ENCODE assay signal across 7 mouse cellular contexts in the genomic region with DNA sequence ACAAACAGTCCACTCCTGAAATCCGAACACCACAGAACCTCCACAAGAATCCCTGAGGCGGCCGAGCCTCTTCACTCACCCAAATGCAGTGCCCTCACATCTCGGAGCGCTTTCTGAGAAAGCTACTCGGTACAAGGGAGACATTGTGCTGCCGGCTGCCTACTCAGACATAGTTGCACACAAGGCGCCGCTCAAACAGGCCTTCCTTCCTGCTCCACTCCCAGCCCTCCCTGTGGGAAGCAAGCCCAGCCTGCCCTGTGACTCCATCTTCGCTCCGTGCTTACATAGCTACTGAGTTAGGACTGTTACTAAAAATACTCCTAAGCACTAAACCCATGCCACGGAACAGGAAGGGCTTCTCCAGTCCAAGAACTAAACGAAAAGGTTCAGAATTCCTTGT. TPM values are rescaled to one million over a fixed set of nuclear protein-coding genes. Genes with fewer than 3 reads are reported as not detected.
DNase-seq lines count a peak whose midpoint lies in the region; ATAC-seq lines count a peak whose summit lies in the region.

No protein-coding gene starts in this region.

- H3K4me3 ChIP-seq in embryonic facial prominence, embryonic 14.5 days (ENCODE audit: low read depth, low read length), result peak overlapping the region; percentile 30
- H3K4me3 ChIP-seq in kidney, embryonic 14.5 days (ENCODE audit: low read length), result peak overlapping the region; percentile 19; the same call in 1 of the 2 replicates
- H3K4me3 ChIP-seq in limb, embryonic 11.5 days (ENCODE audit: low read depth, low read length), result no peak overlapping the region
- H3K4me3 ChIP-seq in neural tube, embryonic 11.5 days (ENCODE audit: low read depth, low read length), result no peak overlapping the region

- peak overlapping the region; percentile 57 for H3K9ac ChIP-seq in embryonic facial prominence, embryonic 14.5 days (ENCODE audit: low read depth, low read length)
- H3K9ac ChIP-seq in kidney, embryonic 14.5 days (ENCODE audit: low read depth, low read length), result peak overlapping the region; percentile 54; the same call in 1 of the 2 replicates
- peak overlapping the region; percentile 12; the same call in 1 of the 2 replicates for H3K9ac ChIP-seq in limb, embryonic 11.5 days (ENCODE audit: low read length)
- no peak overlapping the region for H3K9ac ChIP-seq in neural tube, embryonic 11.5 days (ENCODE audit: low read length)

- peaks cover 21% of the 10 kb centered on the region; the same call in 1 of the 2 replicates for H3K36me3 ChIP-seq in embryonic facial prominence, embryonic 14.5 days (ENCODE audit: control insufficient read depth, insufficient read depth, low read length)
- peaks cover 5% of the 10 kb centered on the region; the same call in 1 of the 2 replicates for H3K36me3 ChIP-seq in kidney, embryonic 14.5 days (ENCODE audit: control insufficient read depth, insufficient read depth, low read length)
- H3K36me3 ChIP-seq in limb, embryonic 11.5 days (ENCODE audit: control insufficient read depth, insufficient read depth, low read length), result no peaks in the 10 kb centered on the region
- H3K36me3 ChIP-seq in neural tube, embryonic 11.5 days (ENCODE audit: control insufficient read depth, insufficient read depth, low read length), result no peaks in the 10 kb centered on the region; the same call in 1 of the 2 replicates

- H3K4me1 ChIP-seq in embryonic facial prominence, embryonic 14.5 days (ENCODE audit: control insufficient read depth, insufficient read depth, low read length), result peaks cover 11% of the 10 kb centered on the region; the same call in 1 of the 2 replicates
- H3K4me1 ChIP-seq in kidney, embryonic 14.5 days (ENCODE audit: control insufficient read depth, insufficient read depth, low read length), result no peaks in the 10 kb centered on the region
- no peaks in the 10 kb centered on the region for H3K4me1 ChIP-seq in limb, embryonic 11.5 days (ENCODE audit: control insufficient read depth, insufficient read depth, low read length)
- no peaks in the 10 kb centered on the region for H3K4me1 ChIP-seq in neural tube, embryonic 11.5 days (ENCODE audit: control insufficient read depth, insufficient read depth, low read length)

- no peaks in the 10 kb centered on the region for H3K9me3 ChIP-seq in embryonic facial prominence, embryonic 14.5 days (ENCODE audit: control insufficient read depth, low read length)
- H3K9me3 ChIP-seq in kidney, embryonic 14.5 days (ENCODE audit: control insufficient read depth, low read length), result no peaks in the 10 kb centered on the region
- no peaks in the 10 kb centered on the region for H3K9me3 ChIP-seq in limb, embryonic 11.5 days (ENCODE audit: control insufficient read depth, low read length)
- no peaks in the 10 kb centered on the region for H3K9me3 ChIP-seq in neural tube, embryonic 11.5 days (ENCODE audit: control insufficient read depth, low read length)

- peak; percentile 94 for ATAC-seq in embryonic facial prominence, embryonic 14.5 days (ENCODE audit: low read depth)
- ATAC-seq in kidney, embryonic 14.5 days (ENCODE audit: low FRiP score, low TSS enrichment), result peak; percentile 88
- ATAC-seq in limb, embryonic 11.5 days (ENCODE audit: insufficient number of reproducible peaks, low FRiP score, low TSS enrichment, low read depth), result peak; percentile 31; the same call in 1 of the 2 replicates
- ATAC-seq in neural tube, embryonic 11.5 days (ENCODE audit: insufficient read depth, low FRiP score, low TSS enrichment), result no peak

- peak overlapping the region; percentile 93 for H3K27ac ChIP-seq in embryonic facial prominence, embryonic 14.5 days (replicated peaks; ENCODE audit: low read depth, low read length)
- H3K27ac ChIP-seq in kidney, embryonic 14.5 days (ENCODE audit: low read depth, low read length), result peak overlapping the region; percentile 89
- peak overlapping the region; percentile 62; the same call in 1 of the 2 replicates for H3K27ac ChIP-seq in limb, embryonic 11.5 days (replicated peaks; ENCODE audit: low read depth, low read length)
- H3K27ac ChIP-seq in neural tube, embryonic 11.5 days (ENCODE audit: low read depth, low read length), result peak overlapping the region; percentile 60; the same call in 1 of the 2 replicates

- 9% methylated on average over 13 of the region's 13 CpGs for WGBS in embryonic facial prominence, embryonic 14.5 days
- 36% methylated on average over 13 of the region's 13 CpGs for WGBS in kidney, embryonic 14.5 days
- 68% methylated on average over 13 of the region's 13 CpGs for WGBS in limb, embryonic 11.5 days
- WGBS in neural tube, embryonic 11.5 days, result 63% methylated on average over 13 of the region's 13 CpGs

- peak overlapping the region; percentile 53 for H3K4me2 ChIP-seq in embryonic facial prominence, embryonic 14.5 days (ENCODE audit: low read depth, low read length)
- peak overlapping the region; percentile 33 for H3K4me2 ChIP-seq in kidney, embryonic 14.5 days (replicated peaks; ENCODE audit: low read depth, low read length)
- H3K4me2 ChIP-seq in limb, embryonic 11.5 days (ENCODE audit: low read depth, severe bottlenecking), result no peak overlapping the region
- no peak overlapping the region for H3K4me2 ChIP-seq in neural tube, embryonic 11.5 days (ENCODE audit: low read depth)

- DNase-seq in brain, adult 2 months (ENCODE audit: low read depth, low spot score), result peak; percentile 90
- peak; percentile 90 for DNase-seq in embryonic facial prominence, embryonic 14.5 days (ENCODE audit: low spot score)
- peak; percentile 88 to 90 for DNase-seq in heart, adult 9 months (ENCODE audit: low spot score in 2 of 2)
- DNase-seq in limb, embryonic 11.5 days (ENCODE audit: low spot score), result peak; percentile 35
- DNase-seq in neural tube, embryonic 11.5 days (ENCODE audit: low spot score), result peak; percentile 43
- DNase-seq in urinary bladder, postnatal 36 days (ENCODE audit: low spot score in 2 of 2), result peak; percentile 69 to 83

- H3K27me3 ChIP-seq in embryonic facial prominence, embryonic 14.5 days (replicated peaks; ENCODE audit: control insufficient read depth, insufficient read depth, low read length), result no peaks in the 10 kb centered on the region
- H3K27me3 ChIP-seq in kidney, embryonic 14.5 days (ENCODE audit: control insufficient read depth, insufficient read depth, low read length), result no peaks in the 10 kb centered on the region
- no peaks in the 10 kb centered on the region for H3K27me3 ChIP-seq in limb, embryonic 11.5 days (ENCODE audit: control insufficient read depth, insufficient read depth, low read length)
- no peaks in the 10 kb centered on the region for H3K27me3 ChIP-seq in neural tube, embryonic 11.5 days (ENCODE audit: control insufficient read depth, insufficient read depth, low read length)

RNA-seq across cellular contexts. Expression of a gene that starts 49.4 kb away (rescaled TPM):
- 49.6 and 52.7 TPM in 2 replicates for polyA plus RNA-seq in embryonic facial prominence, embryonic 14.5 days (2014; fragmentation: Nextera tagmentation; extraction: Ambion mirVana)
- 25.1 and 35.3 TPM in 2 replicates for polyA plus RNA-seq in kidney, embryonic 14.5 days (2014; fragmentation: Nextera tagmentation; extraction: Ambion mirVana)
- 28.6 and 29.7 TPM in 2 replicates for polyA plus RNA-seq in limb, embryonic 11.5 days (2014; fragmentation: Nextera tagmentation; extraction: Ambion mirVana)
- polyA plus RNA-seq in neural tube, embryonic 11.5 days (2014; fragmentation: Nextera tagmentation; extraction: Ambion mirVana), result 46.1 and 50.9 TPM in 2 replicates

Comparison
In these comparisons a context has a peak if more than half of its experiments do, and no peak if none do; other contexts are left out.
1. DNase-seq: peak in every context shown above with its lines; median percentile 90 in brain, adult 2 months; 90 in embryonic facial prominence, embryonic 14.5 days; 89 in heart, adult 9 months; 76 in urinary bladder, postnatal 36 days; 43 in neural tube, embryonic 11.5 days; 35 in limb, embryonic 11.5 days.
2. H3K4me2 ChIP-seq: peak in embryonic facial prominence, embryonic 14.5 days (single experiment) and kidney, embryonic 14.5 days (single experiment); none in limb, embryonic 11.5 days (single experiment) and neural tube, embryonic 11.5 days (single experiment).
3. H3K4me3 ChIP-seq: peak in embryonic facial prominence, embryonic 14.5 days (single experiment) and kidney, embryonic 14.5 days (single experiment); none in limb, embryonic 11.5 days (single experiment) and neural tube, embryonic 11.5 days (single experiment).
4. Peak in every context shown above with its lines, with median percentiles within 50 percentile points of each other: H3K27ac ChIP-seq.